Mouse (Mus musculus): ENCODE data around the gene Aig1.

Aig1 gene

DNA sequence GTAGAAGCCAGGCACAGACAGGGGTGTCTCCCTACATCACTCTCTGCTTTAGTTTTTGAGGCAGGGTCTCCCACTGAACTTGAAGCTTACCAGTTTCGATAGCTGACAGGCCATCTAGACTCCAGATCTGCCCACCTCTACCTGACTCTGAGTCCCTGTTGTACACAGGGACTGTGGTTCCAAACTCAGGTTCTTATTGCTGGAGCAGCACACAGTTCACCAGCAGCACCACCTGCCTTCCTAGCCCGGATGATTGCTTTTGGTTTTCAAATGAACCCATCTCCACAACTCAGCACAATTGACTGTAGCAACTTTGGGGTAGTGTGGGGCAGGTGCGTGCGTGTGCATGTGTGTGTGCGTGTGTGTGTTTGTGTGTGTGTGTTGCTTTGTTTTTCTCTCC is 155.1 kb downstream of the Aig1 start:
- in situ Hi-C loops (cut with MboI, MseI) = no loop called here

DNA sequence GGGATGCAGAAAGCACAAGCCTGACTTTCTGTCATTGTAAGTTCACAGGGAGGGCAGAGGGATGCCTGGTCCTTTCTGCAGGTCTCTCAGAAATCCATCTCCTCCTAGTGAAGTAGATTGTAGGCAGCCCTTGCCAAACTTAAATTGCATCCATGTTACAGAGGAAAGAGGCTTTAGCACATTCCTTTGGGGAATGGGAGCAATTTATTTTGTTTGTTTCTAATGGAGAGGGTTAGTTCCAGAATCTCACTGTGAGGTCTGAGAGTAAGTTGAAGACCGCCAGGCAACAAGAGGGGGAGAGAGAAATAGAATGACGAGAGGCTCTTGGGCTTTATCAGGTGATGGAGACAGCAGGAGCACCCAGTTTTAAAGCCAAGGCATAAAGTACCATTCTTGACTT is 155.7 kb downstream of the Aig1 start:
- in situ Hi-C loops (cut with MboI, MseI) = no loop called here

DNA sequence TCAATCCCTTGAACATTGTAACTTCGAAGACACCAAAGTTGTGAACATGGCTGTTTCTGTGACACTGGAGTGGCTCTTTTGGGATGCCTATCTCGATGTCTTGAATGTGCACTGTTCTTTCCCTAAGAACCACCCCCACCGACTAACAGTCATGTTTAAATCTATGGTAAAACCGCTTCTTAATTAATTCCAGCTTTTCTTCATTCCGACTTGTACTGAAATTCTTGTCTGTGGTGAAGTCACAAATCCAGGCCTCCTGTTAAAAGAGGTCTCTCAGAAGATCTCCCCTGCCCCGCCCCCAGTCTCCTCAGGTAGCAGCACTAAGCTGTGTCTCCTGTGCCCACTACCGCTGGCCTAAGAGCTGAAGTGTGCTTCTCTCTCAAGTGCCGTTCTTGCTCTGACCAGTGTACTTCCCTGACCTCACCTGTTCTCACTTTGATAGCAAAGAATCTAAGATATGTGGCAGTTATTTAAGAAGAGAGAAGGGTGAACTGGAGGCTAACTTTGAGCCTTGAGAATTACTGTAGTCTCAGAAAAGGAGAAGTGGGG is 157.4 kb downstream of the Aig1 start:
- in situ Hi-C loops (cut with MboI, MseI) = no loop called here

DNA sequence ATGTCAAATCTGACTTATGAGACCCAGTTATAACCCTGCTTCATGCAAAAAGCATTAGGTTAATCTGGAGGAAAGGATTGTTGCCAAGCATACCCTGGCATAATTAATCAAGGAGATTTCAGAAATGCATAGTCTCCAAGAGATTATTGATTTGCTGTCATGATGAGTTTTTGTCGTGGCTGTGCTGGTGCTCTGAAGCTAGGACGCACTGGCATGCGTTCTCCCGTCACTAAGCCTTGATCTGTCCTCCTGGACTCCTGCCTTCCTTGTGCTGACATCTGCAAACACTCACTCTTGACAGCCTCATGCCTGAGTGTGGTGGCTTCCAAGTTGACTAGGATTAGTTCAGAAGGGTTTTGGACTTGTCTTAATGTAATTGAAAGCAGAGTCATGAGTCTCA is 163.0 kb downstream of the Aig1 start:
- in situ Hi-C loops (cut with MboI, MseI) = no loop called here

DNA sequence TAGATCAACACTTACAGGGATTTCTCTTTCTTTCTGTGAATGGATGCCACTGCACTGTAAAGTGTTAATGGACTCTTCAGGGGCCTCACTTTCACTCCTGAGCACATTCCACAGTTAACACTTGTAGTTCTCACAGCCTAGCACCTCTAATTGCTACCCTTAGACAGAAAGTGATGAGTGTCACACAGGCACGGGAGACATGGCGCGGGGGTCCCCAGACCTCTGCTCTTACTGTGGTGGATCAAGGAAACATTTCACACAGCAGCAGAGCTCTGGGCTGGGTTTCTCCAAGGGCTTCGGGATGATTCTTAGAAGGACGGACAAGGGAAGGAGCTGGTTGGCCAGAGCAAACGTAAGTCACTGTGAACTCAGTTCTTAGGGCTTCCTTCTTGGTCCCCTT is 166.1 kb downstream of the Aig1 start:
- in situ Hi-C loops (cut with MboI, MseI) = no loop called here

DNA sequence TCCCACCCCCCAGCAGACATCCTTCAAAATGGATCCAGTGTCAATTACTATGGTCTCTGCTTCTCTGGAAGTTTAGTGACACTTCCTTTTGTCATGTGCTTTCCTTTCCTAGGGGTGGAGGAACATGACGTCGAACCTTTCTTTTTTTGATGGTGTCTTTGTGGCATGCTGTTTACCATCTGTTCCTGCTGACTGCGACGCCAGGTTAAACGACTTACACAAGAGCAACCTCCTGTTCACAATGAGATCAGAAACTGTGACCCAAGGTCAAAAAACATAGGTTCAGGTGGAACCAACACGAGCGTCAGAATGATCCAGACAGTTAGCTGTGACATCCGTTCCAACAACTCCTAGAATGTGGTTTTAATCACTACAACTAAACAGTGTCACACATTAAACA is 166.7 kb downstream of the Aig1 start:
- in situ Hi-C loops (cut with MboI, MseI) = no loop called here

DNA sequence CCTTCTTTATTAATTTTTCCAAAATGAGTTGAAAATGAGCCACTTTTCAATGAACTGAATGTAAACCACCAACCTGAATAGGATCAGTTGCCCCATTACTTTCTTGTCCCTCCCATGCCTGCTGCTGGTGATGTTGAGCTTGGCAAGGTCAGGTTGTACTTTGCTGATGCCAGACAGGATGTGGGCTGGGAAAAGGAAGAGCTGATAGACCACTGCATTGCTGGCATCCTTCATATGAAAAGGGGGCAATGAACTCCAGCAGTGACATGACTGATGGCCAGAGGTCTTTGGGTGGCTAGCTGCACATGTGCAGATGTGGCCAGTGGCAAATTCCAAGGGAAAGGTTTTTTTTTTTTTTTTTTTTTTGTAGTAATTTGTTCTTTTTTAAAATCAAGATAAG is 172.5 kb downstream of the Aig1 start:
- in situ Hi-C loops (cut with MboI, MseI) = no loop called here

DNA sequence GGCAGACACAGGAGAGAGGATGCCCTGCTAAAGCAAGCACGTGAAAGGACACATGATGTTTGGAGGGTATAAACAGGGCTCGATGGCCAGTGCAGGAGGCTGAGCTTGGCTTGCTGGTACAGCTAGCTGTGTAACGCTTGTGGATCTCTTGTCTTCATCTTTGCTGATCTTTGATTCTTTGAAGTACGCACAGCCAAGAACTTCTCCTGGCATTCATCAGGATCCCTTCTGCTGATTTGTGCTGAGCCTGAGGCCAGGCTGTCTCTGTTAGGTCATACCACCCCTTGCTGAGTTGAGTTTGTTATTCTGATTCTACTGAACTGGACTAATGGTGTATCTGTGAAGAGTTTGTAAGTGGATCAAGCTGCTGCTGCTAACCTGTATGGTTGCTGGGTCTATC is 175.5 kb downstream of the Aig1 start:
- in situ Hi-C loops (cut with MboI, MseI) = loop anchor here in 1 of 2 experiments (5.0 kb wide), 1 partner anchor 79 kb away; no protein-coding TSS in a partner anchor

DNA sequence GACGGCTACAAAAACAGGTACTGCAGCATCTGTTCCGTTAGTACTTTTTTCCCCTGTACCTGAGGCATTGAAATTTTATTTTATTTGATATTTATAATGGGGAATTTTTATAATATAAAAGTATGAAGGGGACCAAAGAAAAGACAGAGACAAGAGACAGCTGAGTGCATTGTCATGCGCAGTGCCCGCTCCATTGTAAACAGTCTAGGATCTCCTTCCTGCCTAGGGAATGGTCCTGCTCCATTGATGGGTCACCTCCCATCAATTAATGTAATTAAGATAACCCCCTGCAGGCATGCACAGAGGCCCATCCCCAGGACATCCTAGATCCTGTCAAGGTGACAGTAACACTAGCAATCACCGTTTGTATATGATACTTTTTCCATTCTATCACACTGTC is 178.0 kb downstream of the Aig1 start:
- in situ Hi-C loops (cut with MboI, MseI) = loop anchor here in 1 of 2 experiments (5.0 kb wide), 1 partner anchor 82 kb away; no protein-coding TSS in a partner anchor

DNA sequence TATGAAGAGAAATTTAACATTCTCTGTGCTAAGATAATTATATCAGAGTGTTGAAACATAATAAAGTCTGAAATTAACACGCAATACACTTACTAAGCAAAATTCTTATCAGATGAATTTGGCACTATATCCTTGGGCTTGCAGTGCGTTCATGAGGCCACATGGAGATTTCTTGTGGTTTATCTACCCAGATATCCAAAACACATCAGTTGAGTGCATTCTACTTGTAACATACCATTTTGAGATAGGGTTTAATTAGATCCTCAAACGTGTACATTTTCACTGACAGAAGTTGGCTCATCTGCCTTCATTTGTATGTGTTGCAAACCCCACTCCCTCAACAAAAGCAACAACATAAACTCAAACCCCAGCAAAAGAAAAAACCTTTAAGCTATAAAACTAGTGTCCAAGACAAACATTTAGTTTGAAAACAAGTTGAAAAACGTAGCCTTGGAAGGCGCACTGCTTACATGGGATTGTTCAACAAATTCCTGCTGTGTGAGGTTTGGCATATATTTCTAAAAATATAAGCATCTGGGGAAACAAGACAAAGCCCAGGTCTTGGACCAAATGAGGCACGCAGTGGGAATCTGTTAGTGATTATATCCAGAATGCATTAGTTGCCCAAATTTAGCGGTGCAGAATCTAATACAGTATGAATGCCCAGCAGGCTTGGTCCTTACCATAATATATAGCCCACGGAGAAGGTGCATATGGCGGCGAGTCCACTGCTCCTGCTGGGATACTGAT is 178.8 kb downstream of the Aig1 start:
- in situ Hi-C loops (cut with MboI, MseI) = loop anchor here in 1 of 2 experiments (5.0 kb wide), 1 partner anchor 82 kb away; no protein-coding TSS in a partner anchor

DNA sequence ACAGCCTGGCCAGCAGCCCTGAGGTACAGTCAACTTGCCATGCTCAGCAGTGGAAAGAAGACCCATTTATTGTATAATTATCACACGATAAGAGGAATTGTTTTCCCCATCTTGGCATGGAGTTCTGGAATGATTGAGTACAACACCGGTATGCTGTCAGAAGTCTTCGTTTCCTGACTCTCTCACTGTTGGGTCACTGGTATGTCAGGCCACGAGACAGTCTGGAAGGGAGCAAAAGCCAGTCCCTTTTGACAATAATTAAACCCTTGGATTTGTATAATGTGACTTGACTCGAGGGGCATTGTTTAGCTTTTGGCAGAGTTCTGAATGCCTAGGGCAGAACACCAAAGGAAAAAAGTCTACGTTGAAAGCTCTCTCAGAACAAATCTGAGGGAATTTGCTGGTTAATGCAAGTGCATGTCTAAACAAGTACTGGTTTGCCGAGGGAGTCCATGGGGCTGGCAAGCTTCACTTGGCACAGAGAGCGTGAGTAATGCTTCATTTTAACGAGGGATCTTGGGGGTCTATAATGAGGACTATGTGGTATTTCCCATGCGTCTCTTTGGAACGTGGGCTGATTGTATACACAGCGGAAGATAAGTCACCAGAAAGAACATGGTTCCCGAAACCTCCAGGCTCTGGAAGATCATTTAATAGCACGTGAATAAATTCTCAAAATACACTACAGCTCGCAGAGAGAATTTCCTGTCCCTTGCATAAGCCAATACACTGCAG is 180.2 kb downstream of the Aig1 start:
- in situ Hi-C loops (cut with MboI, MseI) = no loop called here

DNA sequence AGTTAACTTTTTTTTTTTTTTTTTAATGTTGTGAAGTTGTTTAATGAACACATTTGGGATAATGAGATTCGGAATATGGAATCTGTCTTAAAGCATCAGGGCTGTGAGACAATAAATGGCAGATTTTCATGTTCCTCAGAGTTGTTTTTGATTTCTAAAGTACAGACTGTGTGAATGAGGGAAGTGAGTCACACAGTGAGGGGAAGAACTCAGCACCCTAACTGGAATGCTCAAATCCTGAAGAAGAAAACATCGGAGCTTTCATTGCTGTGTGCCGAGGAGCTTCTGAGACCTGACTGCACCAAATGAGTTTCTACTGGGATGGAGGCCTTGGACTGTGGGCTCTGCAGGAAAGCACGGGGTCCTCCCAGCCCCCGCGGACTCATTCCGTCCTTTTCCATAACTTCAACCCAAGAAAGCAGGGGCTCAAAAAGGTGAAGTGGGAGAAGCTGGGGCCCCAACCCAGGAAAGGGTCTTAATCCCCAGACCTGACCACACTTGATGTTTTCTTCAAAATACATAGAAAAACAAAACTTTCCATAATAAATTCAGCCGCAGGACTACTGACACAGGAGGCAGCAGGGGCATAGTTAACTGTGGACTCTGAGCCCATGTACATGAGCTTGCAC is 181.5 kb downstream of the Aig1 start:
- in situ Hi-C loops (cut with MboI, MseI) = no loop called here

DNA sequence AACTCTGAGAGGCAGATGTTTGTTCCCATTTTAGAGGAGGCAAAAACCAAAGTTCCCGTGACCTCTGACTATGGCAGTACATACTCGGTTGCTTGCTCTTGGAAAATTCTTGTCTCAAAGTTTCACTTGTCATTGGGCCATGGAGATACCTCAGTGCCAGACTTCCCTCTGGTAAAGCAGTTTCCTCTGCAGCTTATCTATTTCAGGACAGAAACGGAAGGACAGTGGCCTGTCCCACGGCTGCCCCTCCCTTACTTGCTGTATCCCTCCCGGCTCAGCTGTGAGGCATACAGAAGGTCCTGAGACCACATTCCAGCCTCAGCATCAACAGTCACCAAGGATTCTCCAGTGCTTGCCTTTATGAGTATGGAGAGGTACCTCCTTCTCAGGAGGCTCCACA is 182.7 kb downstream of the Aig1 start:
- in situ Hi-C loops (cut with MboI, MseI) = no loop called here

DNA sequence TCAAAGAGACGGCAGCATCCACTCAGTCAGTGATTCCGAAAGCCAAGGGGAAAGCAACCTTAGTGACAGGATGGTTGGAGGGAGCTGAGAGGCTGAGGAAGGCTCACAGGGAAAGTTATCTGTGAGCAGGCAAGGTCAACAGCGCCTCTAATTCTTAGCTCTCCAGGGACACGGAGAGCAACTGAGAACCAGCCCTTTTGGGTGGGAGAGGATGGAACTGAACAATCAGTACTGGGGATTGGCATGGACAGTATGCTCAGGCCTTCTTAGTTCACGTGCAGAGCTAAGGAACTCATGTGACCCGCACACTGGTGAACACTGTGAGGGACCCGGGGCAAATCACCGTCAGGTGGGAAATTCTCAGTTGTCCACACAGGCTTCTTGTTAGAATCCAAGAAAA is 183.4 kb downstream of the Aig1 start:
- in situ Hi-C loops (cut with MboI, MseI) = no loop called here

DNA sequence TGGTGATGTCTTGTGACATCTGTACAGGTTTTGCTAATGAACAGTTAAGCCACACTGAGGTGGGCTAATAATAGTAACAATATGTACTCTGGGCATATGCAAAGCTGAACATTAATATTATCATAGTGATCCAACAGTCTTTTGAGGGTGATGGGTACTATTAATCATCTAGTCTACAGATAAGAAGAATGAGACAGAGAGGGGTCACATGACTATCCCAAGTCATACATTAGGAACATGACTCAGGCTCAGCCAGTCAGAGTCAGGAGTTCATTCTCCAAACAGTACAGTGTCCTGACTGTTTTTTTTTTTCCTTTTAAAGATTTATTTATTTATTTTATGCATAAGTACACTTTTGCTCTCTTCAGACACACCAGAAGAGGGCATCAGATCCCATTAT is 184.3 kb downstream of the Aig1 start:
- in situ Hi-C loops (cut with MboI, MseI) = no loop called here

DNA sequence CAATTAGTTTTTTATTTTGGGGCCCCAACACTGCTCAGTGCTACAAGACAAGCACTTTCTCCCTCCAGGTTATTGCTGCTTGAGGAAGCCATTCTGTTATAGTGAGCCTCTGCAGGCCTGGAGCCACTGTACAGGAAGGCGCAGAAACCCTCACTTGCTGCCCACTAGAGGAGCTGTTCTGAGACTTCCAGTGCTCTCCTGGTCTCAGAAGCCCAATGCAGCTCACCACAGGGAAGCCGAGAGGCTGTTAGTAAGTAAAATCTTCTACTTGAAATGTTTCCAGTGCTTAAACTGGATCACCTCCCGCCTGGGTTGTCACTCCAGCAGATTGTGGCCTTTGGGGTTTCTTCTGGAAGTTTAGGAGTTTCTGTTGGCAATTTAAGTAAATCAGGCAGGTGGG is 186.2 kb downstream of the Aig1 start:
- in situ Hi-C loops (cut with MboI, MseI) = no loop called here

DNA sequence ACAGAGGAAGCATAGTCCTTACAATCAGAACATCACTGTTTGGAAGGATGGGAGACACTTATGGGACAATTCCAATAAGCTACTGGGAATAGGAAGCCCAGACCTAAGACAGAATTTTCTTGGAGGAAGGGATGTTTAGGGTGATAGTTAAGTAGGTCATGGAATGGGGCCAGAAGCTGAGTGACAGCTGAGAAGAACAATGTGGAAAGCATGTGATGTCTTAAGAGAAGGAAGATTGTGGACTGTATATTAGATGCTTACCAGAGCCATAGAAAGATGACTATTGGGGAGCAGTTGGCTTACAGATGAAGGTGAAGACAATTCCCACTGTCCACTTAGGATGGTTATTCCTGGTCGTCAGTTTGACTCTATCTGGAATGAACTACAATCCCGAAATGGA is 191.3 kb downstream of the Aig1 start:
- in situ Hi-C loops (cut with MboI, MseI) = no loop called here

DNA sequence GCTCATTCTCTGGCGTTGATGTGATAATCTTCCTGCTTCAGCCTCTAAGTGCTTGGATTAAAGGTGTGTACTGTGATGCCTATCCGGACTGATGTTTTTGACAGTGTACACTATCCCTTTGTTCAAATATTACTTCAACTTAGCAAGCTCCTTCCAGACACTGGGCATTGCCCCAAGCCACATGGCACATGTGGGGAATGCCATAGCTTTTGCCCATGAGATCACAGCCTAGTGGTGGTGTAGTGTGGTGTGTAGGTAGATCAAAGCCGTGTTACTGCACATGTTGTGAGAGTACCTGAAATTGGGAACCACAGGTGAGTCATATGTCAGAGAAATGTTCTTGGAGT is 193.8 kb downstream of the Aig1 start:
- in situ Hi-C loops (cut with MboI, MseI) = no loop called here

DNA sequence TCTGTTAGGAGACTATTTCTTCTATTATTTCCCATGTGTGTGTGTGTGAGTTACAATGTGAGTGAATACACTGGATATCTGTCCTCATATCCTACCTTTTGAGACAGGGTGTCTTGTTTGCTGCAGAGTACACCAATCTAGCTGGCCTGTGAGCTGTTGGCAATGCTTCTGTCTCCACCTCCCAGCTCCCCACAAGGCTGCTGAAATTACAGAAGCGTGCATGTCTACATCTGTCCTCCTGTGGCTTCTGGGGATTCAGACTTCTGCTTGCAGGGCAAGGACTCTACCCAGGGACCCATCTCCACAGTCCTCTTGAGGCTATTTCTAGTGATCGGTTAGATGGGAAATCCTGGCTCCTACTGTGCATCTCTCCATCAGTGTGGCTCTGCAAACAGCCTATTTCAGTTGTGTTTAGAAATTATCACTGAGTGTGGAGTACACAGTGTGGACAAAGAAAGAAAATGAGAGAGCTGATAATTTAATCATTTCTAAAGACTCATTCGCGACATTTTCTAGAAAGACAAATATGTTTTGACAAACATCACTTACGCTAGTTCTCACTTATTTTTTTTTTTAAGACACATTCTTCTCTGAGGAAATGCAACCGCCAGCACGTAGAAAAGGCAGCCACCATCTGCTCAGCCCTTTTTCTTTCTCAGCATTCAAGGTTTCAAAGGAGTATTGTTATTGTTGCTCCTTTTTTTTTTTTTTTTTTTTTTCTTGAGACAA is 194.3 kb downstream of the Aig1 start:
- in situ Hi-C loops (cut with MboI, MseI) = loop anchor here in 1 of 2 experiments (5.0 kb wide), 1 partner anchor 87 kb away; no protein-coding TSS in a partner anchor

DNA sequence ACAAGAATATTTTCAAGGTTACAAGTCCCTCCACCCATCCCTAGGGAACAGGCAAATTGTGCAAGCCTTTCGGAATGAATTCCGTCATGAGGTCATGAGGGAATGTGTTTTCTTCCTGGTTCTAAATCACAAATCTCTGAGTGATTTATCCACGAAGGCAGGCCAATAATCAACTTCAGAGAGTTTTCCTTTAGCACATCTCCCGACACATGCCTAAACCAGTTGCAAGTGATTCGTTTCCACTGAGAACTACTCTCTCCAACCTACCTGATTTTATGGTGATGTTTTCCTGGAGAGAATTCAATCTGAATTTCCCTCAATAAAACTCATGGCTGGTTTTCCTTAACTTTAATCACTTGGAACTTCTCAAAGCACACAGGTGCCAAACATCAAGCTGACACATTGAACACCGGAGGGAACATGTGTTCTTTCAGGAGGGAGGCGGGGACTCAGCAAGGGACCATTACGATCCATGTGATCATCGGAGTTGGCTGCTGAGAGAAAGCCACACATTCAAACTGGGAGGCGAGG is 201.5 kb downstream of the Aig1 start:
- in situ Hi-C loops (cut with MboI, MseI) = no loop called here

DNA sequence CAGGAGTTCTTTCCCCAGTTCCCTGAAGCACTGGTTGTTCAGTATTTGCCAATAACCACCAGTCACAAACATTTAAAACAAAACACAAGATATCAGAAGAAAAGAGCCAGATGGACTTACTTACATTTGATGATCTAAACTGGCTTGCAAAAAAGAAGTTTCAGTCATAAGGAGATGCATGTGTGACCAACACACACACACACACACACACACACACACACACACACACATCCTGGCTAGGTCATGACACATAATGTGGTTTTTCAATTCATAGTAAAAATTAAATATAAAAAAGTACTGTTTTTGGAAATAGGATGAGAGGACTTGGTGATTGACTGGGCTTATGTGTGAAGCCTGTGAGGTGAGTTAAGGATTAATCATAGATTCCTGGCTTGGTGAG is 205.3 kb downstream of the Aig1 start:
- in situ Hi-C loops (cut with MboI, MseI) = no loop called here

Measured in T-helper 17 cell (primary cell).